Mouse (Mus musculus): Measurements from ENCODE around the gene Cdc20. TPM values are rescaled to one million over a fixed set of nuclear protein-coding genes. Genes with fewer than 3 reads are reported as not detected.

Cdc20 gene
- under 1 TPM; 0.20 to 0.23 TPM for total RNA-seq (2021)
- long read RNA-seq, experiment 1 = 0 reads
- long read RNA-seq, experiment 2 = 0 reads

- H3K4me3 ChIP-seq = peak within 1 kb of the TSS; percentile 73
- peak within 1 kb of the TSS; percentile 73 for H3K27ac ChIP-seq
- intact Hi-C loops (cut with DNase I) = no loop called here
- TF ChIP-seq CTCF (IDR thresholded peaks at IDR 0.05) = no peak
- peak; percentile 88 for DNase-seq
Observed at GRCm38 (mm10) chr4:118436820-118437603, at the start of gene Cdc20. Gene Cdc20 (minus strand): TSS chr4:118437352.

- intact Hi-C loops (cut with DNase I) = no loop called here
- no peak for TF ChIP-seq CTCF (IDR thresholded peaks at IDR 0.05)
- no peak overlapping the region for H3K27ac ChIP-seq
- DNase-seq = no peak
- H3K4me3 ChIP-seq = no peak overlapping the region
Observed at GRCm38 (mm10) chr4:118476773-118477530, 39.8 kb upstream of the Cdc20 start.

- no peak for TF ChIP-seq CTCF (IDR thresholded peaks at IDR 0.05)
- intact Hi-C loops (cut with DNase I) = no loop called here
- Histone ChIP-seq H3K4me3 (no peak overlapping the region), H3K27ac (no peak overlapping the region)
- no peak for DNase-seq
Observed at GRCm38 (mm10) chr4:118472687-118473086, 35.5 kb upstream of the Cdc20 start.

- intact Hi-C loops (cut with DNase I) = no loop called here
- H3K27ac ChIP-seq = no peak overlapping the region
- H3K4me3 ChIP-seq = no peak overlapping the region
- DNase-seq = no peak
- TF ChIP-seq CTCF (IDR thresholded peaks at IDR 0.05) = no peak
Observed at GRCm38 (mm10) chr4:118471281-118471680, 34.1 kb upstream of the Cdc20 start.

- no peak overlapping the region for H3K27ac ChIP-seq
- no peak for DNase-seq
- no peak for TF ChIP-seq CTCF (IDR thresholded peaks at IDR 0.05)
Observed at GRCm38 (mm10) chr4:118465697-118466163, 28.6 kb upstream of the Cdc20 start.

GRCm38 (mm10) chr4:118464956-118465355, 27.8 kb upstream of the Cdc20 start:
- no peak for DNase-seq
- Histone ChIP-seq H3K27ac (no peak overlapping the region), H3K4me3 (no peak overlapping the region)
- TF ChIP-seq CTCF (IDR thresholded peaks at IDR 0.05) = no peak
- intact Hi-C loops (cut with DNase I) = no loop called here

More at GRCm38 (mm10) chr4:118465697-118466163, 28.6 kb upstream of the Cdc20 start:
- H3K4me3 ChIP-seq = no peak overlapping the region
- intact Hi-C loops (cut with DNase I) = no loop called here

DNA sequence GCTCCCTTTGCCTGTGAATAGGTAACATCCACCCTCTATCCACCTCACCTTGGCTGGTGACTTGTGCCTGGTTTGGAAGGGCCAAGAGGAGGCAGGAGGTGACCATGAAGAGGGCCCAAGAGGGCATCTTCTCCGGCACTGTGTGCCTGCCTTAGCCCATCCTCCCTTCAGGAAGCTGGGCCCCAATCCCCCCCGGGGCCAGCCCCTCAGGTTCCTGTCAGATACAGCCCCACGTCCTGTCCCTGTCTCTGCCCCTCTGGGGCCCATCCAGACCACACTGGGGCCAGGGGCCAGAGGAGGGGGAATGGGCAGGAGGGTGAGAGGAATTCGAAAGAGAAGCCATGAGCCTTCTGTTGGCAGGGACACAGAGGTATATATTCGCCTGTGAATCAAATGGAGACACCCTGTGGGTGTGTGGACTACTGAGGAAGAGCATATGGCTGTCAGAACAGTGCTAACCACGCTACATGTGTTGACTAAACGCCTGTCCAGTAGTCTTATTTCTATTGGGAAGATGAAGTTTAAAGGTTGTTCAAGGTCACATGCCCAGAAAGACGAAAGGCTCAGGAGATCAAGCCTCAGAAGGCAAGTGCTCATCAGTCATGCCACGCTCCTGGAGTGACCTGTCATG, 20.3 kb upstream of the Cdc20 start, which contains the start of gene Mpl:
TSS of gene Mpl (minus strand) at position 169 of the 631 bp plus-strand sequence.
- Histone ChIP-seq H3K4me3 (no peak within 1 kb of the TSS), H3K27ac (no peak within 1 kb of the TSS)
- no peak for DNase-seq
- intact Hi-C loops (cut with DNase I) = no loop called here
- TF ChIP-seq CTCF (IDR thresholded peaks at IDR 0.05) = no peak

DNA sequence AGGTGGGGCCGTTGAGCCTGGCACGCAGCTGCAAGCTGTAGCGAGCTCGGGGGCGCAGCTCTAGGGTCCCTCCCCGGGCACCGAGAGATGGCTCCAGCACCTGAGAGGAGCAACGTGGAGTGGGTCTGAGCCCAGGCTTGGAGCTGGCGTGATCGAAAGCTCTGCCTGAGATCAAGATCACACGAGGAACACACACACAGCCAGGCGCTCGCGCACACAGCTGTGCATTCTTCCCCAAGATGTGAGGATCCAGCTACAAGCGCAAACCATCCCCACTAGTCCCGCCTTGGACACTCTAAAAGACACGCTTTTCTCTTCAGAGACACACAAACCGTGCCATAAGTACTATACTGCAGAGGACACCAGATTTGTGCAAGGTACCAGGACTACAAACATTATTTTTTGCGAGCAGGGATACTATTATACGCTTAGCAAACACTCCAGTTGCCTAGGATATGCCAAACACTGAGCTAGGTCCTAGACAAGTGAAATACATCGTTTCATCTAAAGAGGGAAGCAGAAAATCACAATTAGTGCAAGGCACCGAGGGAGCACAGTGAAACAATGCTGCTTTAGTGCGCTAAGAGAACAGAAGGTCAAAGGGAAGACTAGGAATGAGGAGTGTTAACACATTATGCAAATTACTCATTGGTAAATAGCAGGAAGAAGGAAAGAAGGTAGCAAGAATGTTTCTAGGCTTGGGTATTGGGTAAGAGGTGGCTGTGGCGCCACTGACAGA, 9.4 kb upstream of the Cdc20 start:
- DNase-seq = no peak
- Histone ChIP-seq H3K4me3 (peak overlapping the region; percentile 70), H3K27ac (peak overlapping the region; percentile 65)
- TF ChIP-seq CTCF (IDR thresholded peaks at IDR 0.05) = no peak
- intact Hi-C loops (cut with DNase I) = no loop called here

DNA sequence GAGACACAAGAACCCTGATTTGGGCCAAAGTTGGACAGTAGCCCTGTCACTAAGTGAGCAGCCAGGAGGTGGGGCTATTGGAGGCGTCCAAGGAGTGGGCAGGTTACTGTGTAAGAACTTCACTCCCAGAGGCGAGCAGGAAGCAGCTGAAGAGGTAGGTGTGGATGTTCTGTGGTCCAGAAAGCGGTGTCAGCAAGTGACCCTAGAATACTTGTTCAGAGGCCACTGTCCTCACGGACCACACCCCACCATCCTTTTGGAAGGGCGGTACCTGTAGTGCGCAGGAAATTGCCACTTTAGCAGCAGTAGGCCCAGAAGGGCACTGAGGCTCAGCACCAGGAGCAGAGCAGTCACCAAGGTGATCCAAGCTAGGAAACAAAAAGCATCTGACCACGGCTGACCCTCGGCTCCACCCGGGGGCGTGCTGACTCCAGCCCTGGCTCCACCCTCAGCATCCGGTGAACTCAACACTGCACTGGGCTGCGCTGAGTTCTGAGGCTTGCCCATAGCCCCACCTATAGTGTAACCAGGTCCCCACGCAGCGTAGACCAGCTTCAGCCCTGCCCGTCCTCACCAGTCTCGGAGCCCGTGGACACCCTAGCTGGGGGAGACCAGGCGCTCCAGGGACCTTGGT, 8.7 kb upstream of the Cdc20 start:
- intact Hi-C loops (cut with DNase I) = no loop called here
- peak overlapping the region; percentile 65 for H3K27ac ChIP-seq
- H3K4me3 ChIP-seq = peak overlapping the region; percentile 70
- TF ChIP-seq CTCF (IDR thresholded peaks at IDR 0.05) = no peak; the same call in 1 of the 2 replicates
- peak; percentile 70 for DNase-seq

- H3K4me3 ChIP-seq = no peak overlapping the region
- peak overlapping the region; percentile 65 for H3K27ac ChIP-seq
- intact Hi-C loops (cut with DNase I) = no loop called here
- no peak for TF ChIP-seq CTCF (IDR thresholded peaks at IDR 0.05)
- DNase-seq = no peak
Observed at GRCm38 (mm10) chr4:118445088-118445487, 7.9 kb upstream of the Cdc20 start.

DNA sequence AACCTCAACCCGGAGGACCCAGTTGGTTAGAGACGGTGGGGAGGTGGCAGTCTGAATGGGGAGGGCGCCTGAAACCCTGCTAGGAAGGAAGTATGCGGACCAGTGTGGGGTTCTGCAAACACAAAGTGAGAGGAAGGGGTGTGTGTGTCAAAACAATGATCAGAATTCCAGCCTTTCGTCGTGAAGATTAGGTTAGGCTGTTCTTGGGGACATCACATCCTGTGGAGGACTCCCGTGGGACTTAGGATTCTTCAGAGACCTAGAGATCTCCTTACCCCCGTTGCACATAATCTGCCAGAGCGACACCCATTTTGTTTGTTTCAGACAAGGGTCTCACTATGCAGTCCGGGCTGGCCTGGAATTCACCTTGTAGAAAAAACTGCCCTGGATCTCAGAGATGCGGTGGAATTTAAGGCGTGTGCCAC, 689 bp upstream of the Cdc20 start:
- no peak for TF ChIP-seq CTCF (IDR thresholded peaks at IDR 0.05)
- intact Hi-C loops (cut with DNase I) = no loop called here
- peak overlapping the region; percentile 73 for H3K4me3 ChIP-seq
- DNase-seq = no peak
- H3K27ac ChIP-seq = peak overlapping the region; percentile 73; the same call in 1 of the 2 replicates
